Mouse (Mus musculus): Measurements from ENCODE around the gene Olfr275.

GRCm38 (mm10) chr4:52800013-52800412 lies 14.4 kb upstream of the Olfr275 start:
- TF ChIP-seq CTCF (IDR thresholded peaks at IDR 0.05; ENCODE audit: low read depth, low read length) (no peak), GATA1 (IDR thresholded peaks at IDR 0.05; ENCODE audit: borderline replicate concordance, low read length) (no peak)

All from G1E (cell line).